Mouse (Mus musculus) liver, embryonic 16.5 days (tissue): ENCODE measurements around the gene Ccl2. TPM values are rescaled to one million over a fixed set of nuclear protein-coding genes. Genes with fewer than 3 reads are reported as not detected.

Experiments used
- ATAC-seq: fragments of 200-750 bp; cut with Nextera tagmentation; 2 replicates; pipeline ENCODE4 v1.8.0; 2017; ENCODE audit warnings: low read depth, mild to moderate bottlenecking, moderate number of reproducible peaks, moderate library complexity
- H3K27ac ChIP-seq: fragments of 300-500 bp; sonication (generic); 2 replicates; pipeline ENCODE4 v1.5.1; 2014; ENCODE audit warnings: mild to moderate bottlenecking, low read length
- H3K27me3 ChIP-seq: fragments of 300-500 bp; sonication (generic); 2 replicates; pipeline ENCODE4 v1.6.1; 2014; ENCODE audit warnings: low read depth, low read length, mixed read lengths; ENCODE audit not compliant: control insufficient read depth, insufficient read depth
- H3K36me3 ChIP-seq: fragments of 300-500 bp; sonication (generic); 2 replicates; pipeline ENCODE4 v1.6.1; 2014; ENCODE audit warnings: mild to moderate bottlenecking; ENCODE audit not compliant: control insufficient read depth, insufficient read depth
- H3K4me1 ChIP-seq: fragments of 300-500 bp; sonication (generic); 2 replicates; pipeline ENCODE4 v1.6.1; 2014; ENCODE audit warnings: low read depth, low read length, mixed read lengths; ENCODE audit not compliant: control insufficient read depth
- H3K4me2 ChIP-seq: fragments of 300-500 bp; sonication (generic); 2 replicates; pipeline ENCODE4 v1.6.1; 2014; ENCODE audit warnings: low read depth, low read length, mixed read lengths
- H3K4me3 ChIP-seq: fragments of 300-500 bp; sonication (generic); 2 replicates; pipeline ENCODE4 v1.5.1; 2014; ENCODE audit warnings: low read depth, mild to moderate bottlenecking, low read length
- H3K9ac ChIP-seq: fragments of 300-500 bp; sonication (generic); 2 replicates; pipeline ENCODE4 v1.6.1; 2014; ENCODE audit warnings: low read depth, low read length
- H3K9me3 ChIP-seq: fragments of 300-500 bp; sonication (generic); replicated peaks from 2 replicates; pipeline ENCODE4 v1.6.1; 2016; ENCODE audit warnings: low read length; ENCODE audit not compliant: control insufficient read depth
- WGBS: fragments of 180-500 bp; shearing (Covaris S2); extraction: QIAGEN DNeasy Blood & Tissue Kit; methylation state at CpG from one replicate; pipeline ENCODE4 v1.1.7; 2014; ENCODE audit not compliant: insufficient replicate concordance; 5-methylcytosine and 5-hydroxymethylcytosine counted together
- polyA plus RNA-seq: library from polyadenylated mRNA; unstranded; fragments of >200 nt; fragmentation: Nextera tagmentation; extraction: Ambion mirVana; gene quantifications from 2 replicates; pipeline ENCODE4 v1.2.1, GENCODE M21; 2015

Gene Ccl2
- polyA plus RNA-seq, 1 experiment from 2014 or later, result 1.2 TPM

DNA sequence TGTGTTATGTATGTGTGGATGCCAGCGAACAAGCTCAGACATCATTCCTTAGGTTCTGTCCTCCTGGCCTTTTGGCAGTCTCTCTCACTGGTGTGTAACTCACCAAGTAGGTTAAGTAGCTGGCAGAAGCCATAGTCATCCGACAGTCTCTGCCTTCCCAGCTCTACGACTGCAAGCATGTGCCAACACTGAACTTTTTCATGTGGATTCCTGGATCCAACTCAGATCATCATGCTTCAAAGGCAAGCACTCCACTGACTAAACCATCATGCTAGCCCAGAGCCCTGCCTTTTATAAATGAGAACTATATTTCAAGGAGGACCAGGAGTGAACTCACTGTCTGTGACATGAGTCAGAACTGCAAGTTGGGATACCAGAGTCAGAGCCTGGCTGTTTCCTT is 38.3 kb downstream of the Ccl2 start:
- 53% methylated on average over 3 of the region's 3 CpGs for WGBS
- Histone ChIP-seq H3K27ac (no peak overlapping the region), H3K4me2 (no peak overlapping the region), H3K4me1 (no peaks in the 10 kb centered on the region), H3K27me3 (no peaks in the 10 kb centered on the region), H3K36me3 (no peaks in the 10 kb centered on the region), H3K4me3 (no peak overlapping the region), H3K9me3 (no peaks in the 10 kb centered on the region), H3K9ac (no peak overlapping the region)
- ATAC-seq, result no peak

DNA sequence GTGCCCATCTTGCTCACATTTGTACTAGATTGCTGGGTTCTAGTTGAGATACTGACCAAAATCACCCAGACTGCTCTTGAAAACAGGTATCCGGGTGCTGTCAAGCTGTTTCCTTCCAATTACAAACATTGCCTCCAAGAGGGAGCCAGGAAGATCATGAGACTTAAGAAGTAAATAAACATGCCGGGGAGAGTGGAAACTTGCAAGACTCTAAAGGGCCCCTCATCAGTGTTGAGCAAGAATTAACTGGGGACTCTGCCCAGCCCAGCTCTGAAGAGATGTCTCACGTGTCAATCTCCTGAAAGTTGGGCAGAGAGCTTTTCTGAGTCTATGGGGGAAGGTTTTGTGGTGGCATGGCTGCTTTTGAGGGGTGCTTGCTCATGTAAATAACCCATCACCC is 41.7 kb downstream of the Ccl2 start:
- H3K9me3 ChIP-seq, result no peaks in the 10 kb centered on the region
- no peaks in the 10 kb centered on the region for H3K36me3 ChIP-seq
- H3K27ac ChIP-seq, result no peak overlapping the region
- H3K4me3 ChIP-seq, result no peak overlapping the region
- no peaks in the 10 kb centered on the region for H3K27me3 ChIP-seq
- ATAC-seq, result no peak
- H3K9ac ChIP-seq, result no peak overlapping the region
- WGBS, result 34% methylated on average over 3 of the region's 3 CpGs
- H3K4me1 ChIP-seq, result no peaks in the 10 kb centered on the region
- no peak overlapping the region for H3K4me2 ChIP-seq

- Histone ChIP-seq H3K27me3 (no peaks in the 10 kb centered on the region), H3K4me2 (no peak overlapping the region), H3K36me3 (no peaks in the 10 kb centered on the region), H3K9ac (no peak overlapping the region), H3K4me3 (no peak overlapping the region), H3K4me1 (no peaks in the 10 kb centered on the region), H3K9me3 (no peaks in the 10 kb centered on the region), H3K27ac (no peak overlapping the region)
- no peak for ATAC-seq
Observed at GRCm38 (mm10) chr11:82078136-82078730, 42.9 kb downstream of the Ccl2 start.

- Histone ChIP-seq H3K4me1 (no peaks in the 10 kb centered on the region), H3K36me3 (no peaks in the 10 kb centered on the region), H3K9ac (no peak overlapping the region), H3K27me3 (no peaks in the 10 kb centered on the region), H3K4me3 (no peak overlapping the region), H3K27ac (no peak overlapping the region), H3K9me3 (no peaks in the 10 kb centered on the region), H3K4me2 (no peak overlapping the region)
- WGBS, result 33% methylated on average over 3 of the region's 3 CpGs
- no peak for ATAC-seq
Observed at GRCm38 (mm10) chr11:82080865-82081264, 45.5 kb downstream of the Ccl2 start.

- H3K4me3 ChIP-seq, result no peak overlapping the region
- no peaks in the 10 kb centered on the region for H3K36me3 ChIP-seq
- no peaks in the 10 kb centered on the region for H3K9me3 ChIP-seq
- ATAC-seq, result no peak
- H3K4me1 ChIP-seq, result no peaks in the 10 kb centered on the region
- no peaks in the 10 kb centered on the region for H3K27me3 ChIP-seq
- H3K9ac ChIP-seq, result no peak overlapping the region
- no peak overlapping the region for H3K27ac ChIP-seq
- WGBS, result 70% methylated on average over 3 of the region's 3 CpGs
- H3K4me2 ChIP-seq, result no peak overlapping the region
Observed at GRCm38 (mm10) chr11:82084360-82084759, 49.0 kb downstream of the Ccl2 start.

Other genes starting within 250 kb of the Ccl2 start
- gene 5530401A14Rik, start 174.9 kb upstream of the Ccl2 start, polyA plus RNA-seq, result not detected in 2 replicates
- gene Asic2, start 67.1 kb upstream of the Ccl2 start, polyA plus RNA-seq, result 0.02 TPM in 1 of 2 replicates, not detected in the other
- not detected in 2 replicates for gene Gm17268, start 3.0 kb downstream of the Ccl2 start, polyA plus RNA-seq
- gene Ccl7, start 10.1 kb downstream of the Ccl2 start, polyA plus RNA-seq, result 0.12 and 0.35 TPM in 2 replicates
- 0.08 and 0.85 TPM in 2 replicates for gene Ccl11, start 22.3 kb downstream of the Ccl2 start, polyA plus RNA-seq
- gene Ccl12, start 66.3 kb downstream of the Ccl2 start, polyA plus RNA-seq, result 0.52 and 0.55 TPM in 2 replicates
- not detected in 2 replicates for gene Ccl8, start 79.6 kb downstream of the Ccl2 start, polyA plus RNA-seq